ENCODE assay signal across 8 mouse cellular contexts in the genomic region with DNA sequence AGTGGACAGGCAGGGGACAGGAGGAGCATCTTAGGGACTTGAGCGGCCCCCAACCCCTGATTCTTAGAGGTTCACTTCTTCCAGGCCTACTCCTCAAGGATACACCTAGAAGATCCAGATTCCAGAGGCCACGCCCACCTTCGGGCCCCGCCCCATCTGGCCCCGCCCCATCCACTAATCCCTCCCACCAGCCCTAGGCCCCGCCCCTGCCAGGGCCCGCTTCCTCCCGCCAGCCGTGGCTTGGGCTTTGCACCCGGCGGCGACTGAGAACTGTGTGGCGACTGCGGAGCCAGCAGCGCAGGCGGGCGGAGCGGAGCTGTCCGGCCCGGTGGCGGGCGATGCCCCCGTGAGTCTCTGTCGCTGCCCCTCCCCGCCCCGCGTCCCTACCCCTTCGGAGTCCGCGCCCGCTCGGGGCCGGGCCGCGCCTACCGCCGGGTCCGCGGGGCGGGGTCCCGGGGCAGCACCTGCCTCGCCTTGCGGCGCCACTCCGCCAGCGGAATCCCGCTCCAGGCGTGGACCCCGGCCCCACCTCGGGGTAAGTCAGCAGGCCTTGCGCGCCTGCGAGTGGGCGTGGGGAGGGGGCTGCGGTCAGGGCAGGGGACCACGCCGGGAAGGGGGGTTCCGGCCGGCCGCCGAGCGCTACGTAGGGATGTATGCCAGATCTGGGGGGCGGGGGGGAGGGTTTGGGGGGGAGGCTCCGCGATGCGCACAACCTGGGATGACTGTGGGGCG. TPM values are rescaled to one million over a fixed set of nuclear protein-coding genes. Genes with fewer than 3 reads are reported as not detected.
DNase-seq lines count a peak whose midpoint lies in the region; ATAC-seq lines count a peak whose summit lies in the region.

A gene (plus strand): TSS at position 229 of the 732 bp plus-strand sequence.

- H3K4me3 ChIP-seq in kidney, embryonic 16.5 days (ENCODE audit: low read length): peak within 1 kb of the TSS; percentile 58
- H3K4me3 ChIP-seq in liver, embryonic 11.5 days (ENCODE audit: low read depth, low read length): peak within 1 kb of the TSS; percentile 66
- H3K4me3 ChIP-seq in stomach, embryonic 16.5 days (replicated peaks; ENCODE audit: low read length): peak within 1 kb of the TSS; percentile 60

- no peaks in the 10 kb centered on the region for H3K4me1 ChIP-seq in kidney, embryonic 16.5 days (ENCODE audit: insufficient read depth, low read length)
- no peaks in the 10 kb centered on the region for H3K4me1 ChIP-seq in liver, embryonic 11.5 days (replicated peaks; ENCODE audit: control insufficient read depth, insufficient read depth, low read length)
- H3K4me1 ChIP-seq in stomach, embryonic 16.5 days (ENCODE audit: control insufficient read depth, insufficient read depth, low read length): no peaks in the 10 kb centered on the region

- no peaks in the 10 kb centered on the region for H3K9me3 ChIP-seq in kidney, embryonic 16.5 days (ENCODE audit: low read length)
- no peaks in the 10 kb centered on the region for H3K9me3 ChIP-seq in liver, embryonic 11.5 days (ENCODE audit: control insufficient read depth, low read length)
- no peaks in the 10 kb centered on the region for H3K9me3 ChIP-seq in stomach, embryonic 16.5 days (replicated peaks; ENCODE audit: control insufficient read depth, low read length)

- peak within 1 kb of the TSS; percentile 97 for H3K4me2 ChIP-seq in kidney, embryonic 16.5 days (replicated peaks; ENCODE audit: low read depth, low read length)
- peak within 1 kb of the TSS; percentile 92 for H3K4me2 ChIP-seq in liver, embryonic 11.5 days
- H3K4me2 ChIP-seq in stomach, embryonic 16.5 days (ENCODE audit: low read depth, low read length): peak within 1 kb of the TSS; percentile 93

- H3K27me3 ChIP-seq in kidney, embryonic 16.5 days (ENCODE audit: insufficient read depth, low read length): peaks cover 24% of the 10 kb centered on the region
- H3K27me3 ChIP-seq in liver, embryonic 11.5 days (replicated peaks; ENCODE audit: control insufficient read depth, insufficient read depth, low read length): peaks cover 43% of the 10 kb centered on the region
- H3K27me3 ChIP-seq in stomach, embryonic 16.5 days (ENCODE audit: control insufficient read depth, insufficient read depth, low read length): peaks cover 15% of the 10 kb centered on the region

- H3K9ac ChIP-seq in kidney, embryonic 16.5 days (replicated peaks; ENCODE audit: low read length): peak within 1 kb of the TSS; percentile 60
- H3K9ac ChIP-seq in liver, embryonic 11.5 days (ENCODE audit: low read depth, low read length): peak within 1 kb of the TSS; percentile 58
- peak within 1 kb of the TSS; percentile 70 for H3K9ac ChIP-seq in stomach, embryonic 16.5 days (ENCODE audit: low read length)

- H3K36me3 ChIP-seq in kidney, embryonic 16.5 days (ENCODE audit: insufficient read depth, low read length): no peaks in the 10 kb centered on the region
- H3K36me3 ChIP-seq in liver, embryonic 11.5 days (ENCODE audit: control insufficient read depth, insufficient read depth, low read length): no peaks in the 10 kb centered on the region
- no peaks in the 10 kb centered on the region for H3K36me3 ChIP-seq in stomach, embryonic 16.5 days (ENCODE audit: control insufficient read depth, insufficient read depth, low read length)

- WGBS in kidney, embryonic 16.5 days: 3% methylated on average over 52 of the region's 68 CpGs
- WGBS in liver, embryonic 11.5 days: 2% methylated on average over 63 of the region's 68 CpGs
- 2% methylated on average over 66 of the region's 68 CpGs for WGBS in stomach, embryonic 16.5 days

- ATAC-seq in granulocyte monocyte progenitor cell, adult 5-6 weeks (replicated peaks; ENCODE audit: poor library complexity, severe bottlenecking): peak; percentile 92
- ATAC-seq in kidney, embryonic 16.5 days (ENCODE audit: low FRiP score, low TSS enrichment): peak; percentile 72
- ATAC-seq in liver, embryonic 11.5 days (replicated peaks; ENCODE audit: low FRiP score): peak; percentile 70
- ATAC-seq in stomach, embryonic 16.5 days (ENCODE audit: insufficient read depth, low FRiP score): peak; percentile 63

- DNase-seq in left cerebral cortex, adult 11 months (ENCODE audit: low spot score): peak; percentile 28
- DNase-seq in left cerebral cortex, adult 9 months (ENCODE audit: low spot score in 2 of 2): no peak
- peak; percentile 87 to 92 for DNase-seq in cerebellum, postnatal 25 days
- DNase-seq in liver, embryonic 11.5 days (ENCODE audit: low spot score): peak; percentile 70
- peak; percentile 71 for DNase-seq in naive thymus-derived CD4-positive, alpha-beta T cell, adult 2 months (ENCODE audit: low read depth)

- no peak within 1 kb of the TSS for H3K27ac ChIP-seq in kidney, embryonic 16.5 days (ENCODE audit: low read length)
- no peak within 1 kb of the TSS for H3K27ac ChIP-seq in liver, embryonic 11.5 days (ENCODE audit: low read depth, low read length)
- H3K27ac ChIP-seq in stomach, embryonic 16.5 days (ENCODE audit: low read length): no peak within 1 kb of the TSS

RNA-seq across cellular contexts. Expression of the gene that starts here (rescaled TPM):
- not detected in 2 replicates for total RNA-seq in granulocyte monocyte progenitor cell, adult 5-6 weeks (2014; fragmentation: Nextera tagmentation)
- not detected in 2 replicates for total RNA-seq in granulocyte monocyte progenitor cell, adult 5-6 weeks (2017)
- polyA plus RNA-seq in kidney, embryonic 16.5 days (2015; fragmentation: Nextera tagmentation; extraction: Ambion mirVana): 0.41 and 0.54 TPM in 2 replicates
- polyA plus RNA-seq in liver, embryonic 11.5 days (2014; fragmentation: Nextera tagmentation; extraction: Ambion mirVana): 0.66 and 1.1 TPM in 2 replicates
- polyA plus RNA-seq in stomach, embryonic 16.5 days (2015; fragmentation: Nextera tagmentation; extraction: Ambion mirVana): 1.2 and 1.3 TPM in 2 replicates

Comparison
In these comparisons a context has a peak if more than half of its experiments do, and no peak if none do; other contexts are left out.
1. DNase-seq: peak in left cerebral cortex, adult 11 months (single experiment), cerebellum, postnatal 25 days (2 of 2), liver, embryonic 11.5 days (single experiment) and naive thymus-derived CD4-positive, alpha-beta T cell, adult 2 months (single experiment); none in left cerebral cortex, adult 9 months (0 of 2).
2. Peak in ATAC-seq in granulocyte monocyte progenitor cell, adult 5-6 weeks; RNA of the gene not detected or under 1 TPM.
3. Peak in ATAC-seq, H3K4me3 ChIP-seq, H3K9ac ChIP-seq and H3K4me2 ChIP-seq in kidney, embryonic 16.5 days; RNA of the gene not detected or under 1 TPM.
4. Peak in every context shown above with its lines, with median percentiles within 50 percentile points of each other: ATAC-seq, H3K4me2 ChIP-seq, H3K4me3 ChIP-seq and H3K9ac ChIP-seq.